Mouse (Mus musculus): Measurements from ENCODE around the gene Cers2. TPM values are rescaled to one million over a fixed set of nuclear protein-coding genes. Genes with fewer than 3 reads are reported as not detected.

Gene Cers2
- total RNA-seq (2022), result 10 to 100 TPM; 51.9 to 63.7 (median 56.1) TPM

DNA sequence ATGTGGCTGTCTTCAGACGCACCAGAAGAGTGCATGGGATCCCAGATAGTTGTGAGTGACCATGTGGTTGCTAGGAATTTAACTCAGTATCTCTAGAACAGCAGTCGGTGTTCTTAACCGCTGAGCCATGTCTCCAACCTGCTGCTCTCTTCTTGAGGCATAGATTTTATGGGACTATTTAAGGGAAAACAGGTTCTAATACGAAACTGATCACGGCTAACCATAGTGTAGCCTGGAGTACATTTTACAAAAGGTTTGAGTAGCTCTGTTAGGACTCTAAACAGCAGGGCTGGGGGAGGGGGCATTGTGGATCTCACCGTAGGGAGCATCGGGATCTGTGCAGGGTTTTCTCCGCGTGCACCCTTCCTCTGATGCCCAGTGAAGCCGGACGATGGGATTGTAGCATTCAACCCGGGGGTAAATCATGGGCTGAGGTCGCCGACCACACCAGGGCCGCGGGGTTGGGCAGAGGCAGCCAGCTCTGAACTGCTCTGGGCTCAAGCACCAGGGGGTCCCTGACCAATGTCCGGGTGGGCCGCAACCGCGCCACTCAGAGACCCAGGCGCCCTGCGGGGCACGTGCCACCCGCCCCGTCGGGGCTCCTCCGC is at the start of gene Cers2:
Cers2 (plus strand) TSS at position 306 of the 608 bp plus-strand sequence.
- no peak for DNase-seq (ENCODE audit: low spot score in 2 of 2)

DNA sequence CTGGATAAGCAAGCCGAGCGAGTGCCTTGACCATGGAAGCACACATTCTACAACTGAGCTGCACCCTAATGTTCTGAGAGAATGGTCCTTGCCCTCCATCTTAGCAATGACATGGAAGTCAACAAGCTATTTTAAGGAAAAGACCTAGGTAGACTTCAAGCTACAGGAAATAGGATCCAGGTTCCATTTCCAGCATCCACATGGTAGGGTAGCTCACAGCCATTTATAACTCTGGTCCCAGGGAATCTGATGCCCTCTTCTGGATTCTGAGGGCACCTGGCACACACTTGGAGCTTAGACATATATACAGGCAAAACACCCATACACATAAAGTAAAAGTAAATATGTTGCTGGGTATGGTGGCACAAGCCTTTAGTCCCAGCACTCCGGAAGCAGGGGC is 48.5 kb upstream of the Cers2 start:
- no peak for DNase-seq (ENCODE audit: low spot score in 2 of 2)

- DNase-seq (ENCODE audit: low spot score in 2 of 2), result no peak
Observed at GRCm38 (mm10) chr3:95267855-95268254, 46.7 kb upstream of the Cers2 start.

GRCm38 (mm10) chr3:95269789-95270188 is 44.8 kb upstream of the Cers2 start:
- peak in 1 of 2 experiments; percentile 28 for DNase-seq (ENCODE audit: low spot score in 2 of 2)

GRCm38 (mm10) chr3:95270766-95271364 is 43.7 kb upstream of the Cers2 start:
- no peak for DNase-seq (ENCODE audit: low spot score in 2 of 2)

- no peak for DNase-seq (ENCODE audit: low spot score in 2 of 2)
Observed at GRCm38 (mm10) chr3:95273471-95273870, 41.1 kb upstream of the Cers2 start.

DNA sequence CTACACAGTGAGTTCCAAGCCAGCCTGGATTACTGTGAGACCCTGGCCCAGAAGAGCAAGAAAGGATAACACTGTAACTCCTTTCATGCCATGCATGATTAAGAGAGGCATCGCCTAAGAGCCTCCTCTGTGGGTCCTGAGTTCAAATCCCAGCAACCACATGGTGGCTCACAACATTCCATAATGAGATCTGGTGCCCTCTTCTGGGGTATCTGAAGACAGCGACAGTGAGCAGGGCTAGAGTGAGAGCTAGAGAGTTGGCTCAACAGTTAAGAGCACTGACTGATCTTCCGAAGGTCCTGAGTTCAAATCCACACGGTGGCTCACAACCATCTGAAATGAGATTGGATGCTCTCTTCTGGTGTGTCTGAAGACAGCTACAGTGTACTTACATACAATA is 40.1 kb upstream of the Cers2 start:
- DNase-seq (ENCODE audit: low spot score in 2 of 2), result no peak

DNA sequence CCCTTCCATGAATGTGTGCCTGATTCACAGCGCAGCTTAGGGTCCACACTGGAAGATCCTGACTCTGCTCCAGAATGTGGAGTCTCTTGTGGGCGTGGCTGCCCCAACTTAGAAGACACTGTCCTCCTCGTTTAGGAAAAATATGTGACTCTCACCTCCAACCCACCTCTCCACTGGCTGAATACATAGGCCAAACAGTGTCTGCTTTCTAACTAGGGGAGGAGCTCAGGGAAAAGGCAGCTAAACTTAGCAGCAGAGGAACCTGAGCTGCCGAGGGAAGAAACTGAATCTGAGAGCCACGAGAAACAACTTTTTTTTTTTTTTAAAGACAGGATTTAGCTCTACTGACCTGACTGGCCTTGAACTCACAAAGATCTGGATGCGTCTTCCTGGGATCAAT is 39.4 kb upstream of the Cers2 start:
- DNase-seq (ENCODE audit: low spot score in 2 of 2), result no peak

GRCm38 (mm10) chr3:95276428-95276934 is 38.1 kb upstream of the Cers2 start:
- DNase-seq (ENCODE audit: low spot score in 2 of 2), result no peak

DNA sequence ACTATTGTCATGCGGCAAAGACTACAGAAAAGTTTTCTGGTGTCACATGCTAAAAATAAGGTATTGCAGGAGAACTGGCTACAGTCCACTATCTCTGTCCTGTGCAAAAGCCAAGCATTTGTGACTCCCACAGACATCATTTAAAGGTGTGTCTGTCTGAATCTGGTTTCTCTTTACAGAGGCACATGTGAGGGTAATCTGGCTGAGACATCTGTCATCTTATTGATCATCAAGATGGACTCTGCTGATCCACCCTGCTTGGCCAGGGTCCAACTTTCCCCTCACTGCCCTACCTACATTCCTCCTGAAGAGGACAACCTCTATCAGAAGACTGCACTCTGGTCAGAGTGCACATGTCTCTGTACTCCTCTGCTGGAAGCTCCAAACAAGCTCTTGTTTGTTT is 37.4 kb upstream of the Cers2 start:
- no peak for DNase-seq (ENCODE audit: low spot score in 2 of 2)

DNA sequence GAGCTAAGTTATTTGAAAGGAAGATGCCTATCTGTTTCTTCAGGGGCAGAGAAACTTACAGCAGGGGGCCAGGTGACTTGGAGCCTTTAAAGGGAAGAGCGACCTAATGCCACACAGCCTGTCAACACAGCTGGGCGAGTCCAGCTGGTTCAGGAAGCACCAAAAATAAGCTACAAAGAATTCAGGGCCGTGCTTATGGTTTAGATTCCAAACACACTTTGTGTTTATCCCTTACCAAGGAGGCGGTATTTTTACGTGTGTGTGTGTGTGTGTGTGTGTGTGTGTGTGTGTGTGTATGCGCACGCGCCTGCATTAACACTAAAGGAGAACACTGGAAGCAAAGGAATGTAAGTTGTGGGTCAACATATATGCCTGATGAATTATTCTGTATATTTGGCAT is 33.8 kb upstream of the Cers2 start:
- DNase-seq (ENCODE audit: low spot score in 2 of 2), result no peak

GRCm38 (mm10) chr3:95281216-95282126 is 33.1 kb upstream of the Cers2 start, which contains the start of the genes Mindy1 and Prune1:
TSS of gene Mindy1 (plus strand) at chr3:95281345.
TSS of gene Prune1 (minus strand) at chr3:95282076.
- DNase-seq (ENCODE audit: low spot score in 2 of 2), result peak; percentile 98

GRCm38 (mm10) chr3:95282381-95282864 is 32.2 kb upstream of the Cers2 start:
- DNase-seq (ENCODE audit: low spot score in 2 of 2), result no peak

- DNase-seq (ENCODE audit: low spot score in 2 of 2), result peak; percentile 62 to 63
Observed at GRCm38 (mm10) chr3:95282865-95283588, 31.6 kb upstream of the Cers2 start.

GRCm38 (mm10) chr3:95283589-95283941 is 31.0 kb upstream of the Cers2 start:
- no peak for DNase-seq (ENCODE audit: low spot score in 2 of 2)

- no peak for DNase-seq (ENCODE audit: low spot score in 2 of 2)
Observed at GRCm38 (mm10) chr3:95284062-95284461, 30.5 kb upstream of the Cers2 start.

GRCm38 (mm10) chr3:95284501-95285281 is 29.9 kb upstream of the Cers2 start:
- DNase-seq (ENCODE audit: low spot score in 2 of 2), result no peak

GRCm38 (mm10) chr3:95285390-95285789 is 29.2 kb upstream of the Cers2 start:
- DNase-seq (ENCODE audit: low spot score in 2 of 2), result no peak

- no peak for DNase-seq (ENCODE audit: low spot score in 2 of 2)
Observed at GRCm38 (mm10) chr3:95286011-95286410, 28.6 kb upstream of the Cers2 start.

DNA sequence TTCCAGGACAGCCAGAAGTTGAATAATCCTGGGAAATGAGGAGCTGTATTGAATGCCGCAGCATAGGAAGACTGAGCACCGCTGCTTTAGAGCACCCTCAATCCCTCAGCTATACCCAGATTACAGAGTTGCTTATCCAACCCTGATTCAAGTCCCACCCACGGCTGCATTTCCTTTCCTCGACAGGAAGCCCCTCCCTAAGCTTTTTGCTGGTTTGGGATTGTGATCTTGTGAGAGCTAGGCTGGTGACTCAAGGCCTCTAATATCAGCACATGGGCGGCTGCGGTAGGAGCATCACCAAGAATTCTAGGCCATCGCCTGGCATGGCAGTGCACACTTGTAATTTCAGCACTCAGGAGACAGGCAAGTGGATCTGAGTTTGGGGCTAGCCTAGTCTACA is 28.1 kb upstream of the Cers2 start:
- no peak for DNase-seq (ENCODE audit: low spot score in 2 of 2)
